Mouse (Mus musculus): Measurements from ENCODE around the gene Adamts17. TPM values are rescaled to one million over a fixed set of nuclear protein-coding genes. Genes with fewer than 3 reads are reported as not detected.

The Adamts17 gene
- 0.84 and 5.2 TPM in 2 replicates for total RNA-seq (2017)

- ATAC-seq (replicated peaks in 1 of 2; ENCODE audit: insufficient read depth in 1 of 2, low FRiP score in 2 of 2, low TSS enrichment in 1 of 2, low read depth in 1 of 2, poor library complexity in 2 of 2, severe bottlenecking in 2 of 2) = peak; percentile 92 to 96
Observed at GRCm38 (mm10) chr7:66839463-66840007, at the start of gene Adamts17. Gene Adamts17 (plus strand): TSS chr7:66839735.

DNA sequence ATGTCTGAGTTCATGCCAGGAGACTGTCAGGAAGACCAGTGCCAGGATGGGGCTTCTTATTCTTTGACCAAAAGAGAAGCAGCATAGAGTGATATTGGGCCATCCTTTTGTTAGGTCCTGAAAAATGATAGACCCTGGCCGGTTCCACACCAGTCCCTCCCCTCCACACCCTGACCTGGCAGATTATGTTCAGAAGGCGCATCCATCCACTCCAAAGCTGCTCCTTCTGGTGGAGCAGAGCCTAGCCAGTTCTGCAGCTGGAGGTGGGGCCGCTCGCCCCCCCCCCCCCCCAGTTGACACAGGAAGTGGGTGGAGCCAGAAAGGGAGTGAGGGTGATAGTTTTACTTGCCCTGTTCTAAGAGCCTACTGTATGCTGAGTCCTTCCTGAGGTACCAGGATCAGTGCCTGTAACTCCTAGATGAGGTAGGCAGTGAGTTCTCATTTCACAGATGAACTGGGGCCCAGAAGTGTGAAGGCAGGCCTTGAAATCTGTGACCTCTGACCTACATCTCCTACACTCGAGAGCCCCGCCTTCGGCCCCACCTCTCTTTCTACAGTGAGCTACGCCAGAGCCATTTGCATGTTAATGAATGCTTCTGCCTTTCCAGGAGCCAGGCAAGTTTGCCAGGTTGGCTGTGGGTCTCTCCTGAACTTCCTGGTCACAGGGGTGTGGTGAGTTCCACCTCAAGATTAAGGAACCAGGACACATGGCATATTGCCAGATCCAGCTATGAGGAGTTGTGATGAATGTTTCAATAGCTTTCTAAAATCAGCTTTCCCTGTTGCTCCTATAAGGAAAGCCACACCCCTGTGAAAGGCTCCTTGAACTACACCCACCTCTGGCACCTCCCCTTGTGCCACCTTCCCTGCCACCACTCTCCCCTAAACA, 49.4 kb upstream of the Adamts17 start:
- peak in 1 of 2 experiments; percentile 21; a peak in 1 of 4 replicates for ATAC-seq (replicated peaks in 1 of 2; ENCODE audit: insufficient read depth in 1 of 2, low FRiP score in 2 of 2, low TSS enrichment in 1 of 2, low read depth in 1 of 2, poor library complexity in 2 of 2, severe bottlenecking in 2 of 2)

DNA sequence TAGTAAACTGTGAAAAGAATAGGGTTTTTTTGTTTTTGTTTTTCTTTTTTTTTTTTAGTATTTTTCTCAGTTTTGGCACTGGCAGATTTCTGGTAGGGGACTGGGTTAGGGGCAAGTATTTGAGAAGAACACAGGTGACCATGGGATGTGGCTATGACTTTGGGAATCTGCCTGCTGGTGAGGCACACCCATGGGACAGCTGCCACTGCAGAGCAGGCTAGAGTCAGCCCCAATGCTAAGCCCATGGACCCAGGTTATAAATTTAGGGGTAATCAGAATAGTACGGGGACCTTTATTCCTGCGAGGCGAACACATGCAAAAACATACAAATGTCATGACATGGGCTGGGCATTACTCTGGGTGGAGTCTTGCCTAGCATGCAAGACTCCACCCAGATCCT, 48.5 kb upstream of the Adamts17 start:
- ATAC-seq (replicated peaks in 1 of 2; ENCODE audit: insufficient read depth in 1 of 2, low FRiP score in 2 of 2, low TSS enrichment in 1 of 2, low read depth in 1 of 2, poor library complexity in 2 of 2, severe bottlenecking in 2 of 2) = no peak

- no peak for ATAC-seq (replicated peaks in 1 of 2; ENCODE audit: insufficient read depth in 1 of 2, low FRiP score in 2 of 2, low TSS enrichment in 1 of 2, low read depth in 1 of 2, poor library complexity in 2 of 2, severe bottlenecking in 2 of 2)
Observed at GRCm38 (mm10) chr7:66796909-66797308, 42.6 kb upstream of the Adamts17 start.

DNA sequence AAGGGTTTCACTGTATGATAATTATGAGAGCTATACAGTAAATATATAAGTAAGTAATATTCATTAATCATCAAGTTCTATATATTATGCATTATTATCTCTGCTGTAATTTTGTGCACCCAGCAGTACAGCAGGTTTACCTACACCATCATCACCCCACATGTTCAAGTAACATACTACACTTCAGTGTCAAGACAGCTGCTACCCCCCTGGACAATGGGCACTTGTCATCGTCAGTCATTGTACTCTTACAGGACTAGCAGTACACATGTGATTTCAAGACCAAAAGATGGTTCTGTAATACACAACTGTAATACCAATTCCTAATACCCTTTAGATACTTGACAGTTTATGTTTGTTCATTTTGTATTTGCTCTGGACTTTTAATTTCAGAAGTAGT, 42.2 kb upstream of the Adamts17 start:
- no peak for ATAC-seq (replicated peaks in 1 of 2; ENCODE audit: insufficient read depth in 1 of 2, low FRiP score in 2 of 2, low TSS enrichment in 1 of 2, low read depth in 1 of 2, poor library complexity in 2 of 2, severe bottlenecking in 2 of 2)

- no peak for ATAC-seq (replicated peaks in 1 of 2; ENCODE audit: insufficient read depth in 1 of 2, low FRiP score in 2 of 2, low TSS enrichment in 1 of 2, low read depth in 1 of 2, poor library complexity in 2 of 2, severe bottlenecking in 2 of 2)
Observed at GRCm38 (mm10) chr7:66798826-66799225, 40.7 kb upstream of the Adamts17 start.

DNA sequence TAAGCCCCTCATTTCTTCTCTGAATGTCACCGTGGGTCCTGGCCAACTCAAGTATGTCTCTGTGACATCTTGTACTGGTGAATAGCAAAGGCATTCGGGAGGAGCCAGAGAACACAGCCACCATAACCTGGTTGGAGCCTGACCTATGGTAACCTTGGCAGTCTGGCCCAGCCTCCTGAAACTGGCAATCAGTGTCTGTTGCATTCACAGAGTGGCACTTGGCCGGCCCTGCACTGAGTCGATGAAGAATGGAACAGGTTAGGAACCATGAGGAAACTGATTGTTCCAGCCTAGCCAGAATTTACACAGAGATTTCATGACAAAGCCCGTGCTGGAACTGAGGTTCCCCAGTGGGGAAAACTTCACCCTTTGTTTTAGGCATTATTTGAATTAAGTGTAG, 38.8 kb upstream of the Adamts17 start:
- ATAC-seq (replicated peaks in 1 of 2; ENCODE audit: insufficient read depth in 1 of 2, low FRiP score in 2 of 2, low TSS enrichment in 1 of 2, low read depth in 1 of 2, poor library complexity in 2 of 2, severe bottlenecking in 2 of 2) = no peak

GRCm38 (mm10) chr7:66801785-66802184, 37.8 kb upstream of the Adamts17 start:
- ATAC-seq (replicated peaks in 1 of 2; ENCODE audit: insufficient read depth in 1 of 2, low FRiP score in 2 of 2, low TSS enrichment in 1 of 2, low read depth in 1 of 2, poor library complexity in 2 of 2, severe bottlenecking in 2 of 2) = no peak

- ATAC-seq (replicated peaks in 1 of 2; ENCODE audit: insufficient read depth in 1 of 2, low FRiP score in 2 of 2, low TSS enrichment in 1 of 2, low read depth in 1 of 2, poor library complexity in 2 of 2, severe bottlenecking in 2 of 2) = peak; percentile 97 to 99
Observed at GRCm38 (mm10) chr7:66803798-66804197, 35.7 kb upstream of the Adamts17 start.

DNA sequence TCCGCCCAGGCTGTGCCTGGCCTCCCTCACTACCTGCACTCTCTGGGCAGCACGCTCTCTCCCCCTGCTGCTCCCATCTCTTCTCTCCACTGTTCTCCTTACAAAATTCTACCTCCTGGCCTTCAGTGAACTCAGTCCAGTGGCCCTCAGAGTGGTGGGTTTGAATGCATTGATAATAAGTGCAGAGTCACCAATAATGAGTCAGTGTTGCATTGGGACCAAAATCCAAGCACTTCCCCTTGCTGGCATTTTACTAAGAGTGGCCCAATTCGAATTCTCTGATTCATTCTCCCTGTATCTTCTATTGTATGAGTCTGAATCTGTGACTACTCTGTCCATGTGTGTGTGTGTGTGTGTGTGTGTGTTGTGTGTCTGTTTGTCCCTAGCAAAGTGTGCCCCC, 32.7 kb upstream of the Adamts17 start:
- no peak for ATAC-seq (replicated peaks in 1 of 2; ENCODE audit: insufficient read depth in 1 of 2, low FRiP score in 2 of 2, low TSS enrichment in 1 of 2, low read depth in 1 of 2, poor library complexity in 2 of 2, severe bottlenecking in 2 of 2)

- no peak for ATAC-seq (replicated peaks in 1 of 2; ENCODE audit: insufficient read depth in 1 of 2, low FRiP score in 2 of 2, low TSS enrichment in 1 of 2, low read depth in 1 of 2, poor library complexity in 2 of 2, severe bottlenecking in 2 of 2)
Observed at GRCm38 (mm10) chr7:66810436-66810835, 29.1 kb upstream of the Adamts17 start.

- no peak for ATAC-seq (replicated peaks in 1 of 2; ENCODE audit: insufficient read depth in 1 of 2, low FRiP score in 2 of 2, low TSS enrichment in 1 of 2, low read depth in 1 of 2, poor library complexity in 2 of 2, severe bottlenecking in 2 of 2)
Observed at GRCm38 (mm10) chr7:66811294-66811693, 28.2 kb upstream of the Adamts17 start.

DNA sequence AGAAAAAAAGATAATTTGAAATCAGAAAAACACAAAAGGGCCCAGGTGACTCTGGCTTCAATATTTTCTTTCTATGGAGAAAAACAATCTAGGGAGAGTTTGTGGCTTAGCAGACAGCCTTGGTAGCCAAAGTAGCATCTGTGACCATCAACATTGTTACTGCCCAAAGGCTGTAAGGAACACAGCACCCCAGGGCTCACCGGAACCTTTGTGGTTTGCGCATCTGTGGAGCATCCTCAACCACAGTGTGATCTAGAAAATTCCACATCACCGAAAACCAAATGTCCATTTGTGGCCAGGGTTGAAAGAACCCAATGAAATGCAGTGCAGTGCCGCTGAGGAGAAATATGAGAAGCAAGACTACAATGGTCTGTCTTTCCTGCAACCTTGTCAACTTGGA, 27.2 kb upstream of the Adamts17 start:
- ATAC-seq (replicated peaks in 1 of 2; ENCODE audit: insufficient read depth in 1 of 2, low FRiP score in 2 of 2, low TSS enrichment in 1 of 2, low read depth in 1 of 2, poor library complexity in 2 of 2, severe bottlenecking in 2 of 2) = no peak

DNA sequence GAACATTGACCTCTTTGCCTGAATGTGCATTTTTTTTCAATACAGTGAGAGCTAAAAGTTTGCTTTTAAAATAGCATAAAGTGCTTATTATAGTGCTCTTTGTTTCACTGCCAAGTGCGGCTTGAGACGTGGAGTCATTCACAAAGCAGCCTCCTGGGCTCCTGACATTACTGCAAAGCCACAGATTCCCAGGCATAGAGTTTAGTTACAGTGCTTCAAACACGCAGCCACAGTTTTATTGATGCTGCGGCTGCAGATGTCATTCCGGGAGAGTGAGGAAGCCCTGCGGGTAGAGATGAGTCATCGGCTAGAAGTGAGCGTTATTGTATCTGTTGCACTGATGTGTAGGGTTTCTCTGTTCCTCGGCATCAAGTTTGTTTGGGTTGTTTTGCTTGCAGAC, 26.8 kb upstream of the Adamts17 start:
- no peak for ATAC-seq (replicated peaks in 1 of 2; ENCODE audit: insufficient read depth in 1 of 2, low FRiP score in 2 of 2, low TSS enrichment in 1 of 2, low read depth in 1 of 2, poor library complexity in 2 of 2, severe bottlenecking in 2 of 2)

DNA sequence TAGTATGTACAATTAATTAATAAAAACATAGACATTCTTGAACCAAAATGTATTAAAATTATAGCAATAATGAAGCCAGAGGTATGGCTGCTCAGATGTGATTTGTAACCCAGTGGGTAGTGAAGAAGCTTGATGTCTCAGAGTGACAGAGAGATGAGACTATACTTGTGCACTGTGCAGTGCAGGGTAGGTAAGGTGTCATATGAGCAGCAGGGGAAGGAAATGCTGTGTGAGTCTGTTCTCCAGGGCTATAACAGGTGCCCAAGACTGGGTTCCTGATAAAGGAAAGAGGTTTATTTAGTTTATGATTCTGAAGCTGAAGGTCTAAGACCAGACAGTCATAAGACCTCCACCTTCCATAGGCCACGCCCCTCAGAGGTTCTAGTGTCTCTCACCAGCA, 26.4 kb upstream of the Adamts17 start:
- no peak for ATAC-seq (replicated peaks in 1 of 2; ENCODE audit: insufficient read depth in 1 of 2, low FRiP score in 2 of 2, low TSS enrichment in 1 of 2, low read depth in 1 of 2, poor library complexity in 2 of 2, severe bottlenecking in 2 of 2)

GRCm38 (mm10) chr7:66815526-66815925, 24.0 kb upstream of the Adamts17 start:
- no peak for ATAC-seq (replicated peaks in 1 of 2; ENCODE audit: insufficient read depth in 1 of 2, low FRiP score in 2 of 2, low TSS enrichment in 1 of 2, low read depth in 1 of 2, poor library complexity in 2 of 2, severe bottlenecking in 2 of 2)

- ATAC-seq (replicated peaks in 1 of 2; ENCODE audit: insufficient read depth in 1 of 2, low FRiP score in 2 of 2, low TSS enrichment in 1 of 2, low read depth in 1 of 2, poor library complexity in 2 of 2, severe bottlenecking in 2 of 2) = peak; percentile 75 to 78; a peak in 3 of 4 replicates
Observed at GRCm38 (mm10) chr7:66820034-66820433, 19.5 kb upstream of the Adamts17 start.

DNA sequence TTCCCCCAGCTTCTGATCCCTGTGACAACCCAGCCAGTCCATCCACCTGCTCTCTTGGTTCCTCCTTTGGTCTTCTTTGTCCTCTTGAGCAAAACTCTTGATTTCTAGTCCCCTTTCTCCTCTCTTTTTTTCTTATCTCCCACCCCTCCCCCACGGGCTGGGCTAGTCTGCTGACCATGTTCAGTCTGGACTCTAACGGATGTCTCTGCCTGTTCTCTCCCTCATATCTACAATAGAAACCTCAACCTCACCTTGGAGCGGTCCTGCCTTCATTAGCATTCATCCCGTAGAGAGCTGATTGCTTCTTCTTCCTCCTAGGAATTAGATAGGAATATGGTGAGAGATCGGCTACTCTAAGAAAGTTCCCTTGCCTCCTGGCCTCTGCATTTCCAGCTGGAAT, 8.7 kb upstream of the Adamts17 start:
- no peak for ATAC-seq (replicated peaks in 1 of 2; ENCODE audit: insufficient read depth in 1 of 2, low FRiP score in 2 of 2, low TSS enrichment in 1 of 2, low read depth in 1 of 2, poor library complexity in 2 of 2, severe bottlenecking in 2 of 2)

DNA sequence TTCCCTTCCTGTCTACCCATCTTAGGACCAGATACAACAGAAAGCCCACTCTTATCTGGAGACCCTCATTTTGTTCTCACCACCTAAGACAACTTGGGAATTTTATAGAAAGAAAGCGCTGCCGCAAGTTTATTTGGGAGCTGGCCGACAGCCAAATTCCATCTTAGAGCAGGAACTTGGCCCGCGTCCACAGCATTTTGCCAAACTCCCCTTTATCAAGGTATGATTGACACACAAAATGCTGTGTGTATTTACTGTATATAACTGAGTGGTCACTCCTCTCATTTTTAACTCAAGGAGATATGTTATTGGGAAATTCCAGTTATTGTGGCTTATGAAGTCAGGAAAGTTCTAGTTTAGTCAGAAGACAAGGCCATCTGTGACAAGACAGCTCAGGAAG, 8.2 kb upstream of the Adamts17 start:
- ATAC-seq (replicated peaks in 1 of 2; ENCODE audit: insufficient read depth in 1 of 2, low FRiP score in 2 of 2, low TSS enrichment in 1 of 2, low read depth in 1 of 2, poor library complexity in 2 of 2, severe bottlenecking in 2 of 2) = no peak

Data from hematopoietic stem cell, adult 5-6 weeks (primary cell).